Mouse (Mus musculus) cerebellum, postnatal 14 days (tissue): ENCODE data around the gene Peli2.

ENCODE experiments used
- DNase-seq, 2 experiments: peaks; one replicate each; pipeline ENCODE4 v3.0.0; 2021; ENCODE audit warnings: mixed read lengths in 2 of 2

The Peli2 gene

DNA sequence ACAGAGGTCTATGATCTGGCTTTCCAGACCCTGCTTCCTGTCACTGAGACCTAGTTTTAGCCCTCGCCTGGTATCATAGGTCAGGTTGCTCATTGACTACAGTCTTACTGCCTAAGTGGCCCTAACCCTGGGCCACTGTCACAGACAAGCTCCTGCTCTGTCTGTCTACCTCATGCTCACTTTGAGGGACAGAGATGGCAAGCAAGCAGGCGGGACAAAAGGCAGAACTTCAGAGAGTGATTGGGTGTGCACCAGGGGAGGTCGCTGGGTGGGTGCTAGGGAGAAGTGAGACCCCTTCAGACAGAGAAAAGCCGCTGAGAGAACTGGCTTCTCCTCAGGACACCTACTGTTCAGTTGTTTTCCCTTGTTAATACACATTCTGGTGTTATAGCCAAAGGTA is 6.3 kb downstream of the Peli2 start:
- no peak for DNase-seq

- peak in 1 of 2 experiments; percentile 27 for DNase-seq
These were observed 7.1 kb downstream of the Peli2 start for GRCm38 (mm10) chr14:48127609-48128185.

GRCm38 (mm10) chr14:48128701-48129100 is 8.1 kb downstream of the Peli2 start:
- peak in 1 of 2 experiments; percentile 15 for DNase-seq

- DNase-seq: no peak
These were observed 9.4 kb downstream of the Peli2 start for GRCm38 (mm10) chr14:48130021-48130420.

- DNase-seq: peak in 1 of 2 experiments; percentile 21
These were observed 10.3 kb downstream of the Peli2 start for GRCm38 (mm10) chr14:48130761-48131575.

- DNase-seq: peak in 1 of 2 experiments; percentile 17
These were observed 10.9 kb downstream of the Peli2 start for GRCm38 (mm10) chr14:48131576-48131922.

- no peak for DNase-seq
These were observed 11.6 kb downstream of the Peli2 start for GRCm38 (mm10) chr14:48132241-48132640.

DNA sequence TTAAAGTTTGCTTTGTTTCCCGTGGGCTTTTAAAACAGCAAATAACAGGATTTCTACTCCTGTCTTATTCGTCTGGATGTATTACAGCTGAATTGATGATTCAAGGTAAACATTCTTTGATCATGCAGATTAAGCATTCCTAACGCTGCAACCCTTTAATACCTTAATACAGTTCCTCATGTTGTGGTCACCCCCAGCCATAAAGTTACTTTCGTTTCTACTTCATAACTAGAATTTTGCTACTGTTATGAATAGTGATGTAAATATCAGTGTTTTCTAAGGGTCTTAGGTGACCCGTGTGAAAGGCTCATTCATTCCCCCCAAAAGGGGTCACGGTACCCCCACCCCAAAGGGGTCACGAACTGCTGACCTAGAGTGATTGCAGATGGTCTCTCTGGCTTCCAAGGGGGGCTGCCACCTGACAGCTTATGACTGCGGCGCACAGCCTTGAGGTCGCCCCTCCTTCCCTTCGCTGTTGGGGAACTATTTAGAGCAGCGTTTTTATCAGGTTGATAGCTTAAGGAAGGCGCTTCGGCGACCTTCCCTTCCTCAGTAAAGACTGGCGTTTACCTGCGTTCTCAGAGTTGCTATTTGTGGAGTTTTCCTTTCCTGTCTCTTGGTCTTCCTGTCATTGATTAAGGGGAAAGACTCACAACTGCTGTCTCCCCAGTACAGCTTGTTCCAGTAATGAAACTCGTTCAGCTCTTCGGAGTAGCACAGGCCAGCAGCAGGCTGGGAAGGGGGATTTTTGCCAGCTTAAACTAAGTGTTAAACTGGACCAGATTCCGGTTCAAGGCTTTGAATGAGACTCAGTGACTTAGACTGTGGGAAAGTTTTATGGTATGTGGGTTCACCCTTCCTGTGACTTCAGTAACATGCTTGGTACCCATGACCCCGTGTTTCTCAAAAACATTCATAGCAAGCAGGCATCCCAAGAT is 12.5 kb downstream of the Peli2 start:
- DNase-seq: no peak

- DNase-seq: no peak
These were observed 13.7 kb downstream of the Peli2 start for GRCm38 (mm10) chr14:48134344-48134743.

- no peak for DNase-seq
These were observed 15.3 kb downstream of the Peli2 start for GRCm38 (mm10) chr14:48135816-48136345.

DNA sequence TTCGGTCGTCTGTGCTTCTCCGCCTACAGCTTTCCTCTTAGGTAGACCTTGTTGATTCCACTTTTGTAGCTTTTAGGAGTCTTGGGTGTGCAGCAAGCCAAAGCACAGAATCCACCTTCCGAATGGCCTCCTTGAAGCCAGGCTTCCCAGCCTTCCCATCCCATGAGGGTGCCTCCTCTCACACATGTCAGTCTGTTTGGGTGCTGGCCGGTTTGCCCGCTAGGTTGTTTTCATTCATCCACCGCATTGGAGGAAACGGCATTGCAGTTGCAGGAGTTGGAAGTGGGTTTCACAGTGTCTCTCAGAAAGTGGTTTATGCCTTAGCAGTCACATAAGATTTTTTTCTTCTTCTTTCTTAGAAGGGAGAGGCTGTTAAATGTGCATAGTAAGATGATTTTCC is 17.1 kb downstream of the Peli2 start:
- DNase-seq: no peak

DNA sequence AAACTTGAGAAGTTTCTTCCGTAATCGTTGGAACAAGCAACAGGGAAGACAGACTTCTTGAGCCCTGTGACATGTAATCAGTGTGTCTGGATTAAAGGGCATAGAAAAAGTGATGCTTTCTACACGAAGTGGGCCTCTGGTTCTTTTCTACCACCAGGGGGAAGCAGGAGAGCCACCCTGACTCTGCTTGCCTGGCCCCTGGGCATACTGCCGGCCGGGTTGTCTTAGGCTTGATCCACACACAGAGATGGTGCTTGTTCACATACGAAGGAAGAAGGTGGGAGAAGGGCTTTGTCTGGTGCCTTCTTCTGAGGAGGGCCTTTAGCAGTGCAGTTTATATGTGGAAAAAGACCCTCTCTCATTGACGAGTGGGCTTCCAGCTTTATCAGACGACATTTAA is 17.5 kb downstream of the Peli2 start:
- peak; percentile 66 to 67 for DNase-seq

- peak; percentile 64 to 71 for DNase-seq
These were observed 18.8 kb downstream of the Peli2 start for GRCm38 (mm10) chr14:48139409-48139808.

DNA sequence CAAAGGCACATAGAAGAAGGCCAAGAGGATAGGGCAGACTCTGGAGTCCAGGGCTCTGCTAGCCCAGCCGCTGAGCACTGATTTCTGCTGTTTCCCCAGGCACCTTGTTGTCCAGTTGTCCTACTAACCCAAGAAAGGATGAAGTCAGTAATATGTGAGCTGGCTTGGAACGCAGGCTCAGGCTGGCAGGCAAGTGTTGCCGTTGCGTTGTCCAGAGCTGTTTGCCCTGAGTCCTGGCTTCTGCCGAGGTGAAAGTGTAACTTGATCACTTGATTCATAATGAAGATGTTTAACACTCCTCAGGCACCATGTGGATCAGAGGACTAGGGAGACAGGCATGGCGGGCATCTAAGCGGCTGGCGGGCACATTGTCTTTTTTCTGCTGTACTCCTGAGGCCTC is 21.1 kb downstream of the Peli2 start:
- no peak for DNase-seq

DNA sequence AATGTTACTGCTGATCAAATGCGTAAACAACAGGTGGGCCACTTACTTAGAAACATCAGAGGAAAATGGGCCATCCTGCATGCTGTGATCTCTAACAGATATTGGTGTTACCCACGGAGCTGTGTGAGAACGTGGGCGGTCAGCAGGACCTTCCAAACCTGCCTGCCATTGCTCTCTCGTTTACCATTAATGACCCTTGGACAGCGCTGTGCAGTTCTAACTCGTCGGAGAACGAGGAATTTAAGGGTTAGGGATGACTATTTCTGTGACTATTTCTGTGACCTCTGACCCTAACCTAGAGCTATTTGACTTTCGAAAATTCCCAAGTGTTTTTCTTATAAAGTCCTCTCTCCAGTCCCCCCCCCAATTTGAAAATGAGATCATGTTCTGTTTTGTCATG is 22.1 kb downstream of the Peli2 start:
- DNase-seq: no peak

GRCm38 (mm10) chr14:48143141-48143540 is 22.5 kb downstream of the Peli2 start:
- no peak for DNase-seq

GRCm38 (mm10) chr14:48144330-48144729 is 23.7 kb downstream of the Peli2 start:
- DNase-seq: peak in 1 of 2 experiments; percentile 55

GRCm38 (mm10) chr14:48147688-48148087 is 27.1 kb downstream of the Peli2 start:
- DNase-seq: peak in 1 of 2 experiments; percentile 58

GRCm38 (mm10) chr14:48148615-48149014 is 28.0 kb downstream of the Peli2 start:
- no peak for DNase-seq

GRCm38 (mm10) chr14:48149351-48149750 is 28.7 kb downstream of the Peli2 start:
- DNase-seq: no peak

DNA sequence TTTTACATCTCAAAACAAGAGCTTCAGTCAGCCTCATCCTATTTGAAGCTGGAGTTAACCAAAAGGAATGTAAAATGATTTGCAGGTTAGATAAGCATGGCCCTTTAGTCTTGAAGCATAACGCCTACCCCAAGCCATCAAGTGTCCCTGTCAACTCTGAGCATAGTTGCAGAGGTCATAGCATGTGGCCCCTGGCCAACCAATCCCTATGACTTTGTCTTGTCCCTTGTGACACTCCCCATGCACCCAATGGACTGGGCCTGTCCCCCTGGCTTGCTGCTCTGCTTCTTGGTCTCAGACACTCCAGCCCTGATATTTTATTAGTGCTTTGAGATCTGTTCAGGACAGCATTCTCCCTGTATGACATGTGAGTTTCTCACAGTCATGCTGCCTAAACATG is 30.3 kb downstream of the Peli2 start:
- DNase-seq: no peak

GRCm38 (mm10) chr14:48151554-48151953 is 30.9 kb downstream of the Peli2 start:
- no peak for DNase-seq

- no peak for DNase-seq
These were observed 32.4 kb downstream of the Peli2 start for GRCm38 (mm10) chr14:48153064-48153463.
